Mouse (Mus musculus) kidney, adult 18-20 months (tissue): ENCODE results near the gene Cdyl.

Experiments
- DNase-seq: peaks from one replicate; pipeline ENCODE4 v3.0.0; 2021

Cdyl gene

GRCm38 (mm10) chr13:35717658-35718057 is 58.0 kb downstream of the Cdyl start:
- no peak for DNase-seq

- no peak for DNase-seq
These were observed 59.9 kb downstream of the Cdyl start for GRCm38 (mm10) chr13:35719581-35719980.

GRCm38 (mm10) chr13:35723073-35723472 is 63.4 kb downstream of the Cdyl start:
- no peak for DNase-seq

- DNase-seq: no peak
These were observed 66.4 kb downstream of the Cdyl start for GRCm38 (mm10) chr13:35726025-35726424.

GRCm38 (mm10) chr13:35732131-35732530 is 72.5 kb downstream of the Cdyl start:
- DNase-seq: no peak

GRCm38 (mm10) chr13:35732891-35733596 is 73.4 kb downstream of the Cdyl start:
- DNase-seq: no peak

- no peak for DNase-seq
These were observed 77.9 kb downstream of the Cdyl start for GRCm38 (mm10) chr13:35737565-35737964.

GRCm38 (mm10) chr13:35738210-35738609 is 78.6 kb downstream of the Cdyl start:
- no peak for DNase-seq

GRCm38 (mm10) chr13:35739473-35739872 is 79.8 kb downstream of the Cdyl start:
- DNase-seq: no peak

GRCm38 (mm10) chr13:35740301-35741039 is 80.8 kb downstream of the Cdyl start:
- DNase-seq: peak; percentile 87

- DNase-seq: peak; percentile 92
These were observed 81.5 kb downstream of the Cdyl start for GRCm38 (mm10) chr13:35741040-35741619.

GRCm38 (mm10) chr13:35741620-35742421 is 82.2 kb downstream of the Cdyl start:
- DNase-seq: peak; percentile 52

- no peak for DNase-seq
These were observed 83.1 kb downstream of the Cdyl start for GRCm38 (mm10) chr13:35742696-35743095.

GRCm38 (mm10) chr13:35743196-35743595 is 83.6 kb downstream of the Cdyl start:
- no peak for DNase-seq

GRCm38 (mm10) chr13:35749194-35749593 is 89.6 kb downstream of the Cdyl start:
- no peak for DNase-seq

- DNase-seq: no peak
These were observed 90.0 kb downstream of the Cdyl start for GRCm38 (mm10) chr13:35749680-35750079.

GRCm38 (mm10) chr13:35752046-35752445 is 92.4 kb downstream of the Cdyl start:
- no peak for DNase-seq

GRCm38 (mm10) chr13:35755002-35755401 is 95.4 kb downstream of the Cdyl start:
- DNase-seq: no peak

GRCm38 (mm10) chr13:35755655-35756283 is 96.1 kb downstream of the Cdyl start:
- DNase-seq: no peak

- no peak for DNase-seq
These were observed 97.0 kb downstream of the Cdyl start for GRCm38 (mm10) chr13:35756393-35757338.

- no peak for DNase-seq
These were observed 100.7 kb downstream of the Cdyl start for GRCm38 (mm10) chr13:35760372-35760771.
